Mouse (Mus musculus): Measurements from ENCODE around the gene Pex7. TPM values are rescaled to one million over a fixed set of nuclear protein-coding genes. Genes with fewer than 3 reads are reported as not detected.

Pex7 gene
- total RNA-seq (2021) = 10 to 100 TPM; 44.8 to 47.5 TPM
- polyA plus RNA-seq (2012; rRNA removed) = 114 and 169 TPM in 2 replicates
- long read RNA-seq, full-length matches to known transcripts = 36 of 42 reads
- long read RNA-seq, partial matches to known transcripts = 0 of 42 reads
- long read RNA-seq, other reads (novel, unspliced or antisense) = 6 of 42 reads

DNA sequence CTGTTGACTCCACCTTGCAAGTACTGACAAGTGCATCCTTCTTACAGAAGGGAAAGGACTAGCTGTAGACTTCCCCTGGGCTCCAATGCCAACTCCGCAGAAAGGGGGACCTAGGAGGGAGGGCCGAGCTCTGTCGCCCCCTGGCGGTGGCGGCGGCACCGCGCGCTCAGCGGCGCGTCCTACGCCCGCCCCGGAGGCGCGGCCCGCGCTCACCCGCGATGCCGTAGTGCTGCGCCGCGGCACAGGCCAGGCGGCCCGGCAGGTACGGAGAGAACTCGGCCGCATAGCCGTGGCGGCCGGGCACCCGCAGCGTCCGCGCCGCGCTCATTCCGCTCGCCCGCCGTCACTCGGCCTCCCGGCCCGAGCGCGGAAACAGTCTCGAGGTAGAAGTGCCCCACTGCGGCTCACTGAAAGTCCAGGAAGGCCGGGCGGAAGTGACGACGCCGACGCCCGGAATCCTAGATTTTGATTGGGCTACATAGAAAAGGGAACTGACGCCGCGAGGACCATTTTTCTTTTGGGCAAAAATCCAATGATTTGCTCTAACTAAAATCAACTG, at the start of gene Pex7:
Gene Pex7 (minus strand): TSS at position 444 of the 559 bp plus-strand sequence.
- peak; percentile 94 for DNase-seq

DNA sequence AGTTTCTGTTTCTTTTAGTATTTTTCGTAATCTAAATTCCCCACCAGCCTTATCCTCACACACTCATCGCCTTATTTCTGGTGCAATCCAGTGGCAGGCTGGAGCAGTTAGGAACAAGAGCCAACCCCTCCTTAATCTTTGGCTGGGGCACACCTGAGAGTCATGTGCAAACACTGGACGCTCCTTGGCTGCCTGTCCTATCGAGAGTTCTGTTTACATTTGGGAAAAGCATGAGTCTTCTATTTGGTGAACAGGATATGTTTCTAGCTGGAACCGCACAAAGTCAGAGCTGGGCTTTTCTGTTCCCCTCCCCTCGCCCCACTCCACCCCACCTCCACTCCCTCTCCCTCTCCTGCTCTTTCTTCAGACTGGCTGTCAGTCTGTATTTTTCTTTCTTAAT, 49.3 kb upstream of the Pex7 start:
- no peak for DNase-seq

DNA sequence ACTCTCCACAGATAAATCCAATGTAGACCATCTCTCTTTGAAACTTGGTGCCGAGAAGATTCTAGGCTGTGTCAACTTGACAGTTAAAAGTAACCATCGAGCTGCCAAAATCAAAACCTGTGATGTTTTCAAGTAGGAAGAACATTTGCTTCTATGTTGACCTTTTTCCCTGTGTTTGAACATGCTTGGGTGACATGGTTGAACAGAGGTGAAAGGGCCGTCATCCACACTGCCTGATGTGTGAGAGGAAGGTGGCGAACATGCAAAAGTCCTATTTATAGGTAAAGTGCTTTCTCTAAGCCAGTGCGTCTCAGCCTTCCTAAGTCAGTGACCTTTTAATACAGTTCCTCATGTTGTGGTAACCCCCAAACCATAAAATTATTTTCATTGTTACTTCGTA, 48.3 kb upstream of the Pex7 start:
- no peak for DNase-seq

DNA sequence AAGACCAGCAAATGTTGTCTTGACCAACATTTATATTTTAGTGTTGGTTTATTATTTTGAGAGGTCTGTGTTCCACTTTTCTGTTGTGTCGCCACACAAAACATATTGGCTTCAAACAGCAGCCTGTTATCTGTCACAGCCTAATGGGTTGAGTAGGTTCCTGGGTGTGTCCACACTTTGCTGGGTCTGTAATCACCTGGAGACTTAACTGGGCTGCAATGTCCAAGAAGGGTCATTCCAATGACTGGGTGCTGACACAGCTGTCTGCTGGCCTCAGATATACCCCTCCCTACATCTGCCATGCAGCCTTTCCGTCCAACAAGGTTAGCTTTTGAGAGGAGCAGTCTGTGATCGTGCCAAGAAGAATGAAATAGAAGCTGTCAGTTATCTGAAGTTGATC, 47.1 kb upstream of the Pex7 start:
- DNase-seq = no peak

DNA sequence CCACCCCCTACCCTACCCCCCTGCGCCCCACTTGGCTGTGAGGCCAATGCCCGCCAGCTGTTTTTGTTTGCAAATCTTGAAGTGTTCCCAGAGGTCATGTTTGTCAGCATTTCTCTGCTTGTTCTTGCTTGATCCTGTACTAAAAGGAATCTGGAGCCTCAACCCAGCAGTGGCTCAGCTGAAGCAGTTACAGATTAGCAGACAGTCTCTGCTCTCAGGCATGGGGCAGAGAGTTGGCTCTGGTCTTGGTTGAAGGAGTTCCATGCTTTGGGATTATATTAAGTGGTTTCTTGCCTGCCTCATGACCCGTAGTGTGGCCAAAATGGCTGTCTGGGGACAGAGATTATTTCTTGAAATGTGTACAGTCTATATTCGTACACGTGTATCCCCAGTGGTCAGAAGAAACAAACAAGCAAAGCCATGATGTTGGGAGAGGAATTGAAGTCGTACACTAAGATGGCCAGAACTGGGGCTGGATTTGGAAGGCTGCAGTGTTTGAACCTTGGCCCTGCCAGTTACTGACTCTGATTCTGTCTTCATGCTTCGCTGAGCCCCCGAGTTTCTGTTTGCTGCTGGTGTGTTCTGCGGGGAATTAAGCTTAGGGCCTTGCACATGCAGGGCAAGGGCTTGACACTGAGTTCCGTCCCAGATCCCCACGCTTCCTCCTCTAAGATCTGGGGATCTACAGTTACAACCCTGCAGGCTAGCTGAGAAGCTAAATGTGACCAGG, 45.7 kb upstream of the Pex7 start:
- no peak for DNase-seq

DNA sequence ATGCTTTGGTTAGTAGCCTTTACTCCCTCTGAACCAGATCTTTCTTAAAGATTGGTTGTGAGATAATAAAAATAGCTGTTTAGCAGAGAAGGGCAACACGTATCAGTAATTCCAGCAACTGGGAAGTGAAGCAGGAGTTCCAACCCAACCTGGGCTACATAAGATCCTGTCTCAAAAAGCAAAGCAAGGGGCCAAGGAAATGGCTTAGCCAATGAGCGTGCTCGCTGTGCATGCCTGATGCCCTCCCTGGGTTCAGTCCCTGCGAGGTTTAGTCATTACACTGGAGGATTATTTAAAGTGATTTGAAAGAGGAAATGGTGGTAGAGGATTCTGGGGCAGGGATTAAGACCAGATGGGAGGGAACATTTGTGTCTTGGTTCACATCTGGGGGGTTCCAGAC, 41.6 kb upstream of the Pex7 start:
- no peak for DNase-seq

DNA sequence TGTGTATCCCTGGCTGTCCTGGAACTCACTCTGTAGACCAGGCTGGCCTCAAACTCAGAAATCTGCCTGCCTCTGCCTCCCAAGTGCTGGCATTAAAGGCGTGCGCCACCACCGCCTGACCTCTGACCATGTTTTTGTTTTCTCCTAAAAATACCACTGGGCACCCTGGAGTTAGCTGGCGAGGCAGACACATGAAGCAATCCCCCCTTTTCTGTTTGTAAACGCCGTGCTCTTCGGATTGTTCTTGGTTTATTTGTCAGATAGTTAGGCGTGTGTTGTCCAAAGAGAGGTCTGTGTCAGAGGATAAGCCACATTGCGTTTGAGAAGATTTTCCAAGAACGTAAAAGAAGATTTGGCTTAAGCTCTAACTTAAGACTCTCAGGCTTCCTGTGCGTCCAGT, 40.9 kb upstream of the Pex7 start:
- no peak for DNase-seq

DNA sequence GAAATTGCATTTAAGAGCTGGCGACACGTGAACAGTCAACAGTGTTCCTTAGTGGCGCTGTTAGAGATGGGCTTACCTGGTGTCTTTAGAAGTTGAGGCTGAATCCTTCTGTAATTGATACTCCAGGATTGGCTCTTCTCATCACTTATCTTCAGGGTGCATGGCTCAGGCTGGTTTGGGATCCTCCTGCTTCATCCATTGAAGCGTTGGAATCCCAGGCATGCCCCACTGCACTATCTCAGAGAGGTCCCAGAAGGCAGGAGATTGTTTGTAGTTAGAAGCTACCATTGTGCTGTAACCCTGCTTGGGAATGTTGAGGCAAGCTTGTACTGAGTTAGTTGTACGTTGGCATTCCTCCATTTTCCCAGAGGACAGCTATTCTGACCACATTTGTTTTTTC, 40.4 kb upstream of the Pex7 start:
- DNase-seq = no peak

DNA sequence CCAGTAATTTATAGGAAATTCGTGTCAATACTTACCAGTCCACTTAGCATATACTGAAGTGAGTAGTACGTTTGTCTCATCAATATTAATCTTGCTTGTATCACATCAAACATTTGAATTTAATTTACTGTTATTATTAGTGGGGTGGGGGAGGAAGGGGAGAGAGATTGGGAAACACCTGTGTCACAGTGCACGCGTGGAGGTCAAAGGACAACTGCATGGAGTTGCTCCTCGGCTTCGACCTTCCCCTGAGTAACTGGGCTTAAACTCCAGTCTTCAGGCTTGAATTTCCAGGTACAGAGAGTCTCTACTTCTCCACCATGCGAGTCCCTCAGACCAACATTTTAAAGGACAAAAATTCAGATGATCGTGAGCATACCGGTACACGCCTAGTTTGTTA, 40.0 kb upstream of the Pex7 start:
- DNase-seq = no peak

DNA sequence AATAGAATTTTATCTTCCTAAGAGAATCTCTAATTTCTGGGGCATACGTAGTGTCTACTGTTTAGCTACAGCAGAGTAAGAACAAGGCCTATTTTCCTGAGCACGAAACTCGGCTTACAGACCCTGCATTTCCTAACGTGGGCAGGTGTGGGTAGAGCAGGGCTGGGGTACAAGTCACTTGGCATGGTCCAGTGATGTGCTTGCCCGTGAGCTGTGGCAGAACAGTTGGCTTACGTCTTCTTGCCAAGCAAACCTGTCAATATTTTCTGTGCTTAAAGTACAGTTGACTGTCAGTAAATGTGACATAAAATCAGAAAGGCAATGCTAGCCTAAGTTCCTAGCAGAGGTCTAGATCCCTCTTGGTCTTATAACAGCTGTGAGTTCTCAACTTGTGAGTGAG, 39.2 kb upstream of the Pex7 start:
- no peak for DNase-seq

DNA sequence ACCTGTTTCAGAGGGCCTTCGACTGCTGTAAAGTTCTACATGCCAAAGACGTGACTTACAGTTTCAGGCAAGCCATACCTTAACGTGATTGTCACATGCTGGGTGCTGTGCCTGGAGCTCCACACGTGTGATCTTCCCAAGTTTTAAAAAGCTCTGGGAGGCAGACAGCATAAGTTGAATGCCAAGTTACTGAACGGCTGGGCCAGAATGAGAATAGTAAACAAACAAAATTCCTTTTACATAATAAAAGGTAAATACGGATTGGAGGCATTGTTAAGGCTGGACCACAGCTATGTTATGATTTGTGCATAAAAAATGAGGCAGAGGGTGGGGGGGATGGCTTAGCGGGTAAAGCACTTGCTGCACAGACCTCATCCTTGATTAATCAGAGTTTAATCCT, 38.2 kb upstream of the Pex7 start:
- no peak for DNase-seq

DNA sequence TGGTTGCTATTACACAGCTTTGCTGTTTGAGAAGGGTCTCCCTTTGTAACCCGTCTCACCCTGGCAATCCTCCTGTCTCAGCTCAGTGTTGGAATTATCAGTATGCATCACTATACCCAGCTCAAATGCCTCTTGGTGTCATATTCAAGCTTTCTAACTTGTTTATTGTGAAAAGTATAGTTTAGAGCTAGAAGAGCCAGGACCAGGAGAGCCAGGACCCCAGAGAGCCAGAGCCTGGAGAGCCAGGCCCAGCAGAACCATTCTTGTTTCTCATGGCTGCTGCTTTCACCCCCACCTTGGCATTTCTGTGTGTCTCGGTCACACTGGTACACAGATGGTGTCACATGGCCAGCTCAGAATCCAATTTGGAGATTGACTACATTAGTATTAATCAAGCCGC, 35.1 kb upstream of the Pex7 start:
- no peak for DNase-seq

DNA sequence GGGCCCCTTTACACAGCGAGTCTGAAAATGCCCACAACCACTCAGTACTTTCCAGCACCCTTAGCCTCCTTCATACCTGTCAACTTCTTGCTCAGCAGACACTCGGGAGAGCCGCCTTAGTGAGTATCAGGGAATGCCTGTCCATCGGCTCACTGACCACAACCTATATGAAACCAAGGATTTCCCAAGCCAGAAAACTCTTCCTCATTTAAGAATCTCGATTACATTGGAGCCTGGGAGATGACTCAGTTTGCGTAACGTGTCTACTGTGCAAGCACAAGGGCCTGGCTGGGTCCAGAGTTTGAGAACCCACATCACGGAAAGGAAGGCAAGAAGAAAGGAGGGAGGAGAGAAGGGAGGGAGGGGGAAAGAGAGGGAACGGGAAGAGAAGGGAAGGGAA, 34.4 kb upstream of the Pex7 start:
- DNase-seq = no peak

DNA sequence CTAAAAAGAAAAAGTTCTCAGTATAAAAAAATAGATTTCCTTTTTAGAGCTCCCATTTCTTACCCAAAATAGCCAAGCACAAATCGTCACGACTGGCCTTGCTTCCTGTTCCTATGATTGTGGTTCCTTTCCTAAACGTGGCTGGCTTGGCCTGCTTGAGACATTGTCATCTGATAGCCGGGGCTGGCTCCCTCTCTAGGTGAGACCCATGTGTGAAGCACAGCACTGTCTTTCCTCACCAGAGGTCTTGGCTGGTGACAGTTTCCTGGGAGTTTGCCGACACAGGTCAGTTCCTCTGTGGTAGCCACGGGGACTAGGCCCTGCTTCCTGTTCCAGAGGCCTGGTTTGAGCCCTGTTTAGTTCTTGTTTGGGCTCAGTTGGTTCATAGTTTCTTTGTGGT, 33.6 kb upstream of the Pex7 start:
- DNase-seq = peak; percentile 29

DNA sequence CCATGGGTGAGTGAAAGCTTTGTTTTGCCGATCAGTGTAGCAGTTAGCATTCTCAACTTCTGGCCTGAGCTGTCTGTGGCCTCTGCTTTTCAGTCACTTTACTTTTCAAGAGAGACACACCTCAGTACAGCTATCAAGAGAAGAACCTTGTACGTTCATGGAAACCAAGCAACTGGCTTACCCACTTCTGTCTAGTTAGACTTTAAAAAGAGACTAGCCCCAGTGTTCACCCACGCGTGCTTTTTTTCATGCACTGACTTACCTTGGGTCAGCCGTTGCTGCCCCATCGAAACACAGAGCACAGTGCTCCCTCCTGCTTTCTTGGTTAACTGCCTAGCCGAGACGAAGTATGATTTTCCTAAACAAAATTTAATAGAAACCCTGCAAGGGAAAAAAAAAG, 33.1 kb upstream of the Pex7 start:
- DNase-seq = no peak

DNA sequence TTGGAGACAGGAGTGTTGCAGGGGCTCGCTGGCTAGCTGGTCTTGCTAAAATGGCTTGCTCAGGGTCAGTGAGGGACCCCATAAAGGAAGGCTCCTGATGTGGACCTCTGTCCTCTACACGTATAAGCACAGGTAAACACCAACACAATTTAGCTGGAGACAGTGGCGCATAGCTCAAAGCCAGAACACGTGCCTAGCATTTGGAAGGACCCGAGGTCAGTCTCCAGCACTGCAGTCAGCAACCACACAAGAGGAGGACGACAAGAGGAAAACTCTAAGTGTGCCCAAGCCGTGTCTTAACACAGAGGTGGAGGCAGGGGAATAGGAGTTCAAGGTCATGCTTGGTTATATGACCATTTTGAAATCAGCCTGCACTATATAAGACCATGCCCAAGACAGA, 32.6 kb upstream of the Pex7 start:
- no peak for DNase-seq

DNA sequence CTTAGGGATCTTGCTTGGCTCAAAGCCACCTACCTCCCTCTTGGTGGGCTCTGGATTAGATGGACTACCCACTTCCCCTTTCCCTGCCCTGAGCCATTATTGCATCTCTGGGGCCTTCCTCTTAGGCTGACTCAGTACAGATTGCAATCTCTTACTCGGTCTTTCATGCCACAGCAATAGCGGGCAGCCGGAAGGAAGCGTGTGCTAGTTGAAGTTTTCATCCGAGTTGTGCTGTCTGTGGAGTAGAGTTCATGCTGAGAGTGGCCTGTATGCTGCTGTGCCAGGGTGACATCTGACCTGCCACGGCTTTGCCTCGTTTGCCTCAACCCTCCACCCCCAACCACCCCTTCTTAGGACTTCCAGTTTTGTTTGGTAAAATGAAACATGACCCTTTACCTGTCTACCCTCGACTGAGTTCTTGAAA, 31.8 kb upstream of the Pex7 start:
- DNase-seq = peak; percentile 46

DNA sequence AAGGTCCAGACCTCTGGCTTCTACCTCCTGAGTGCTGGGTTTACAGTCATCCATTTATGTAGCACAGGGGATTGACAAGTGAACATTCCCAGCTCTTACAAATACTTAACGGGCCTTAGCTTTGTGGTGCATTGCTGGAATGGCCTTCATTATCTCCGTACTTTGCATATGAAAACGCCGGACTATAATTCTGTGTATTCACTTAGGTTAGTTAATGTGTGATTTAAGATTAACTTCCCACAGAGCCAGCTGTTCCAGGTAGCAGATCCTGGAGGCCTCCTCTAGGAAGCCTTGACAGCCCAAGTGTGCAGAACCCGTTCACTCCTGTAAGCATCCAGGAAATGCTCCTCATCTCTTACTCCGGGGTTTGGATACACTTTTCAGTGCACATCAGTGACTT, 31.2 kb upstream of the Pex7 start:
- DNase-seq = no peak

DNA sequence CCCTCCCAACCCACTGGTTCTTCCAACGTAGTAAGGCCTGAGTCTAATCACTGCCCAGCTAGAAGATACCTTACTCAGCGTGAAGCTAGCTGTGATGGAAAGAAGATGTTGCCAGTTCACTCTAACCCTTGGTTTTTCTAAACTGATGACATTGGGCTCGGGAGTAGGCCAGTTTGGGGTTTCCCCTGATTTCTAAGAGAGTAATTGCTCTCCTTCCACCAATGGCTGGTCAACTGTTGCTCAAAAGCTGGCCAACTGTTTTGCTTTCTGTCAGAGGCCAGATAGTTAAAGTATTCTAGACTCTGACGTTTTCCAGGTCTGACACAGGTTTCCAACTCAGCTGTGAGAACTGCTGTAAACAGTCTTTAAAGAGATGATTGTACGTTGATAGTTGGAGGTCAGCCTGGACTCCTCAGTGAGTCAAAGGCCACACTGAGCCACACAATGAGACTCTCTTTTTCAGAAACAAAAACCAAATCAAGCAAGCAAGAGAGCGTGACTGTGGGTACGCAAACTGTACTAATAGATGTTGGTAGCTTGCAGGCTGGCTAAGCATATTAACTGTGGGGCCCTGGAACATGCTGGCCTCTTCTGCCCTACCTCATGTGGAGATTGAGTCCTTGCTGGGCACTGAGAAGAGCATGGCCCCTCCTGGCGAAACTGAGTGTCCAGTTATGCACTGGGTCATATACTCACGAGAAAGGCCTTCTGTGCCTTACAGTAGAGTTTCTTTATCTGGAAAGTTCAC, 29.6 kb upstream of the Pex7 start:
- DNase-seq = peak; percentile 46

DNA sequence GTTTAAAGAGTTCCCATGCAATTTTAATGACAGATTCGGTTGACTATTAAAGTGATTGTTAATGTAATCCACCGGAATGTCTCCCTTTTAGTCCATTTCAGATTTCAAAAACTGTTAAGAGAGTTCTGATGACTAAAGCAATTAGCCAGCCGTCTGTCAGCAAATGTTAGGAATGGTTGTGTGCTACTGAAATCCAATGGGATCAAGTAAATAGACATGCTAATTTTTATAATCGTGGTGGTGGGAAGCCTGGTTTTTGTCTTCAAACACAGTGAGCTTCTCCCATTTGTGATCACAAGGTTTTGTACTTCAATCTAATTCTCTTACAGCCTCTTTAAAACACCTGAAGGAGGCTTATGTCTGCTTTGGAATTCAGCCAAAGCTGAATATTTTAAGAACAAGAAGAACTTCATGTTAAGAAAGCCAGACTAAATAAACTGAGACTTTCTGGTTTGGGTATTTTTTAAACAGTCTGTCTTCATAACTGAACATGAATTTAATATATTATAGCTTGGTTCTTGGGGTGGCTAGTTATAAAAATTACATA, 28.4 kb upstream of the Pex7 start:
- DNase-seq = no peak

DNA sequence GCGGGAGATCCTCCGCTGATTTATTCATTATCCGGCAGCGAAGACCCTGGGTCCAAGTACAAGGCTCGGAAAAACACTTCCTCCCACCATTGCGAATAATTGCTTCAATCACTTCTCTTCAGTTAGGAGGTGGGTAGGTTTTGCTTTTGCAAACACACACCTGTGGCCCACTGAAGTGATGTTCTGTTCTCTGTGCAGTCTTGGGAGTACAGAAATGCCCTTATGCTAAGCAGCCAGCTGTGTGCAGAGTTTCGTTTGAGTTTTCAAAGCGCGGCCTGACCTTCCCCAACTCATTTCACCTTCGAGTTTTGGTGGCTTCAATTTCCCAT, 27.8 kb upstream of the Pex7 start:
- DNase-seq = peak; percentile 36

DNA sequence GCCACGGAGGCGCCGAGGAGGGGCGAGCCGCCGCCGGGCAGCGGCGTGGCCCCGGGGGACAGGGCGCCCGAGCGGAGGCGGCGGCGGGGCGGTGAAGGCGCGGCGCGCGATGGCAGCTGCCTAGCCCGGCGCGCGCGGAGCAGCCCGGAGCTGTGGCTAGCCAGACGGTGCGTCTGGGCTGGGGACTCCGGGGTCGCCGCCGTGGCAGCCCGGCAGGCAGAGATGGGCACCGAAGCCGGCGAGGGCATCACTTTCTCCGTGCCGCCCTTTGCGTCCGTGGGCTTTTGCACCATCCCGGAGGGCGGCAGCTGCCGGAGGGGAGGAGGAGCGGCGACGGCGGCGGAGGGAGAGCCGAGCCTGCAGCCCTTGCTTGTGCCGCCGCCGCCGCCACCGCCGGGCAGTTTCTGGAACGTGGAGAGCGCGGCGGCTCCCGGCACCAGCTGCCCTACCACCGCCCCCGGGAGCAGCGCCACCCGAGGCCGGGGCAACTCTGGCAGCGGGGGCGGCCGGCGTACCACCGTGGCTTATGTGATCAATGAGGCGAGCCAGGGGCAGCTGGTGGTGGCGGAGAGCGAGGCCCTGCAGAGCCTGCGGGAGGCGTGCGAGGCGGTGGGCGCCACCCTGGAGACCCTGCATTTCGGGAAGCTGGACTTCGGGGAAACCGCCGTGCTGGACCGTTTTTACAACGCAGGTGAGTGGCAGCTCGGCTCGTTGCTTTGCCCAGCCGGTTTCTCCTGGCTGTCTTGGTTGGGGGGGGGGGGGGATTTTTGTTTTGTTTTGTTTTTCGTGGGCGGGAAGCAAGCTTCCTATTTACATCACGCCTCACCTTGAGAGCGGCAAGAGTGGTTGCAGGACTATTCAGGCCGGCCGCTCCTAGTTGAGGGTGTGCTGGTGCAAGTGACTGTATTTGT, 27.1 kb upstream of the Pex7 start, which contains the start of gene Map3k5:
Gene Map3k5 (plus strand): TSS at position 89 of the 911 bp plus-strand sequence.
- DNase-seq = peak; percentile 80

Measured in adrenal gland, adult 2 months (tissue).